Mouse (Mus musculus): ENCODE results near the gene AC141477.1. TPM values are rescaled to one million over a fixed set of nuclear protein-coding genes. Genes with fewer than 3 reads are reported as not detected.
A peak's percentile ranks its signal among the peaks of the same experiment; 100 is the strongest.

The AC141477.1 gene
- 1 to 10 TPM in 1 of 2 experiments, not detected in 1; 3.4 TPM for total RNA-seq (2021)
- long read RNA-seq, experiment 1 = 0 reads
- long read RNA-seq, experiment 2 = 0 reads

DNA sequence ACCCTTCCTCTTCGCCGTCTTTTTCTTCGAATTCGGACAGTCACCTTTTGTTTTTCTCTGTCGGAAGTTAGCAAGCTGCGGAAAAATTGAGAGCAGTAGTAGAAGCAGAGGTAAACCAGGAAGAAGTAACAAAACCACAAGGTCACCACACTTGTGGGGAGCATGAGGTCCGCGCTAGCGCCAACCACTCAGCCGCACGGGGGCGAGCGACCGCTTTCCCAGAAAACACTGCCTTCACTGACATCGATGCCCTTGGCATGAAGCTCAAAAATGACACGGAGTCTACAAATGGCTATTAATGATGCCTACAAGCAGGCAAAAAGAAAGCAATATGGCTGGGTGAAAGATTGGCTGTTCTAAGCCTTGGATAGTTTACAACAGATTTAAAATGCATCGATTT, at the start of gene AC141477.1:
AC141477.1 (minus strand) TSS at position 164 of the 400 bp plus-strand sequence.
- DNase-seq = no peak

DNA sequence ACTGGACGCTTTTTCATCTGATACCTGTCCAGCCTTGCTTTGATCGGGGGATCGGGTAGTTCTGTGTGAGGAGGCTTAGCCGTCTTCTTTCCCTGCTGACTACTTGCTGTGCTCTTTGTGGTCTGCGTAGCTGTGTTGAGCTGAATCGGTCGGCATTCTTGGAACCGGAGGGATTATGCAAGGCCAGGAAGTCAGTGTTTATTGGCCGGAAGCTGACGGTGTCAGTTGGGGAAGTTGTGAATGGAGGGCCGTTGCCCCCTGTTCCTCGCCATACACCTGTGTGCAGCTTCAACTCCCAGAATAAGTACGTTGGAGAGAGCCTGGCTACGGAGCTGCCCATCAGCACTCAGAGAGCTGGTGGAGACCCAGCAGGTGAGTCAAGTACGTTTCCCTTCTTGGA, 49.0 kb upstream of the AC141477.1 start:
- no peak for DNase-seq

DNA sequence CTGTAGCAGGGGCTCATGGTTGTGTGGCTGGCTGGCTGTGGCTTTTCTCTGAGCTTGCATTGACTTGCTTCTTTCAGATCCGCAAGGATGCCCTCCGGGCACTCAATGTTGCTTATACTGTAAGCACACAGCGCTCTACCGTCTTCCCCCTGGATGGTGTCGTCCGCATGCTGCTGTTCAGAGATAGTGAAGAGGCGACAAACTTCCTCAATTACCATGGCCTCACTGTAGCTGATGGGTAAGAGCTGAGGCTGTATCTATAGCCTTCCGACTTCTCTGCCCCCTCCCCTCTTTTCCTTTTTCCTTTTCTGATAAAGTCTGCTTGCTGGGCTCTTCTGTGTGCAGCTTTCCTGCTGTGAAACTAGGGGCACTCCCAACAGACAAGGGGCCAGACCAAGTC, 48.0 kb upstream of the AC141477.1 start:
- DNase-seq = no peak

DNA sequence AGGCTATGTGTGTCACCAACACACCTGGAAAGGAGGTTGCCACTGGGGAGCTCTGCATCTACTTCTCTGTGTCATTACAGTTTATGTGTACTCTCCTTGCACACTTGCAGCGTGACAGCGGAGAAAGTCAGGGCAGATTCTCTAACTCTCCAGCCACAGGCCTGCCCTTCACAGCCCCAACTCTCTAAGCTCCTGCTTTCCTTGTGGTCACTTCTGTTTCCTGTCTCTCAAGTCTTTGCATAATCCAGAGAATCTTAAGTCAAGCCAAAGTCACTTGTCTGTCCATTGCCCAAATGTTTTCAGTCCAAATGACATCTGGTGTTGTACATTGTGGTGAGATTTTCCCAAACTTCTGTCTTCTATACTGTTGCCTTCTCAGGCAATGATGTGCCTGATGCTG, 46.1 kb upstream of the AC141477.1 start:
- no peak for DNase-seq

DNA sequence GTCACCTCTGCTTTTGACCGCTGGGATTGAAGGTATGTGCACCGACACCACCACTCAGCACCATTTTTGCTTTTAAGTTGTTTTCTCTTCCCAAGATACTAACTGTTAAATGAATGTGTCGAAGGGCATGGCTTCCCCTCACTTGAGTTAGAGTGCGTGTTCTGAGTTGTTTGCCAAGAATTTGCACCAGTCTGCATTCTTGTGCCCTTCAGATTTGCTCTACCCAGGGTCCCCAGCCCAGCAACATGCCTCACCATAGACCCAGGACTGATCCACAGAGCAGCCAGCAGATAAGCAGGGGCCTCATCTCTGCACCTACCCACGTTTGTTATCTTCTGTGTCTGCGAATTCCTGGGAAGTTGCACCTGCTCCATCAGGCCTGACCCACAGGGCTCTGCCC, 41.2 kb upstream of the AC141477.1 start:
- no peak for DNase-seq

DNA sequence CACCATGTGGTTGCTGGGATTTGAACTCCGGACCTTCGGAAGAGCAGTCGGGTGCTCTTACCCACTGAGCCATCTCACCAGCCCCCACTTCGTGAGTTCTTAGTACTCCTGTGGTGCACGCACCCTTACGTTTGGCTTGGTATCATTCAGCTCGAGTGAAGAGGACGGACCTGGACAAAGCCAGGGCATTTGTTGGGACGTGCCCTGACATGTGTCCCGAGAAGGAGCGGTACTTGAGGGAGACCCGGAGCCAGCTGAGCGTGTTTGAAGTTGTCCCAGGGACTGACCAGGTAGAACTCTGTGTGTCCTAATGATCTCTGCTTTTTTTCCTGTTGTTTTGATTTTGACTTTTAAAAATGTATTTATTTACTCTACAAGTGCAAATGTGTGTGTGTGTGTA, 40.6 kb upstream of the AC141477.1 start:
- DNase-seq = no peak

DNA sequence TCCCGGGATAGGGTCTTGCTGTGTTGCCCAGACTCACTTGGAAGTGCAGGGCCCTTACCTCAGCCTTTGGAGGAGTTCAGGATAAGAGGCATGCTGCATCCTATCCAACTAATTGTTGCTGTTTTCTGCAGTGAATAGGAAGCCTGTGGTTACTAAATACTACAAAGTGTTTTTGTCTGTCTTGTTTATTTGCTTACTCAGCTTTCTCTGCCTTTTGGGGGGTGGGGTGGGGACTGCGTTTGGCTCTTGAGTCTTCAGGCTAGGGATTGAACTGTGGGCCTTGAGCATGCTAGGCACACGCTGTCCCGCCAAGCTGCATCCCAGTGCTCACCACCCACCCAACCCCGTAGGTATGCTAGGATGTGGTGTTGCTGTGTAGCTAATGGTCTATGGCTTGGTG, 33.5 kb upstream of the AC141477.1 start:
- no peak for DNase-seq

DNA sequence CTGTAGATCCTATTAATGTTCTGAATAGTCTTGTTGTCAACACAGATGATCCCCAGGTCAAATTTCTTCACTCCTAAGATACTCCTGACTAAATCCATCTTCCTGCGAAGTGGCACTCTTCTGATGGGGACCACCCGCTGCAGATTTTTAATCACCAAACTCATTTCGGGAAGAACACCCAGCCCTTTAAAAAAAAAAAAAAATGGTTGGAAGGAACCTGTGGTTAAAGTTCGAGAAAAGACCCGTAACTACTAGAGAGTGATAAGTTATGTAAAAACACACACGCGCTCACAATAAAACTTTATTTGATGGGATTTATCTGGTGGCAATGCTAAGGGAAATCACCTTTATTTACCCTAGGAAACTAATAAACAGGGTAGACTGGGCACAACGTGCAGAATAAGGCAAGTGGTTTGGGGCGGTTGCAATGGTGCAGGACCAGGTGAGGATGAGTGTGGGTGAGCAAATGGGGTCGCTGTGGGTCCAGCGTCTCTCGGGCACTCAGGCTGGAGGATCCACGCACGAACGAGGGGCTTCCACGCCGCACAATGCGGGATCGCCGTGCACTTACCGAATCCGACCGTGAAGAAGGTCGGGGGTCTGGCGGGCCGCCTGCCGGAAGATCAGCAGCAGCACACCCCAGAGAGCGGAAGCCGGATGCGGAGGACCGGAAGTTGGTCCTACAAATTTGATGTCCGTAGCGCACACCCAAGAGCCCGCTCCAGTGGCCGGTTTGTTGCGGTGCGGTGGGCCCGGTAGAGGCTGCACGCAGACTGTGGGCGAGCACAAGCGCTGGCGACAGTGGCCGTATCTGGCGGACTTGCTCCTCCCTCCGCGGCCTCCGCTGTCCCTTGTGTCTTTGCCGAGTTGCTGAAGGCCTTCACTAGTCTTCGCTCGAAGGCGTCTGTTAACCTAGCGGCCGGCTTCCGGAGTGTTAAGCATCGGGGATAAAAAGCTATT, 28.2 kb upstream of the AC141477.1 start, which contains the start of the genes Mcm3ap and Ybey:
Mcm3ap (plus strand) TSS at position 725 of the 960 bp plus-strand sequence.
Ybey (minus strand) TSS at position 912 of the 960 bp plus-strand sequence.
- DNase-seq = peak; percentile 93

DNA sequence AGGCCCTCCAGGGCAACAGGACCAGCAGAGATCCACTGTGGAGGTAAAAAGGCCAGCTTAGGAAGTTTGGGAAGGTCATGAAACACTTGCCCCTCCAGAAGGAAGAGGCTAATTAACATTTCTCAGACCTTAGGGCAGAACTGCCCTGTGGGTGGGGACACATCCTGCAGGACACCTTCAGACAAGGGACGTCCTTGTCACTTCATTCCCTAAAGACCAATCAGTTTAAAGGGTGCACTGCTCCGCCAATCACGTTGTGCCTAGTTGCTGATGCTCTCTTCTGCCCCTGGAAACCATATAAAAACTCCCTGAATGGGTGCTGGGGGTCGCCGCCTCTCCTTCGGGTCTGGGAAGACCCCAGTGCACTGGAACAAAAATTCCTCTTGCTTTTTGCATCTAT, 22.5 kb upstream of the AC141477.1 start:
- DNase-seq = no peak

DNA sequence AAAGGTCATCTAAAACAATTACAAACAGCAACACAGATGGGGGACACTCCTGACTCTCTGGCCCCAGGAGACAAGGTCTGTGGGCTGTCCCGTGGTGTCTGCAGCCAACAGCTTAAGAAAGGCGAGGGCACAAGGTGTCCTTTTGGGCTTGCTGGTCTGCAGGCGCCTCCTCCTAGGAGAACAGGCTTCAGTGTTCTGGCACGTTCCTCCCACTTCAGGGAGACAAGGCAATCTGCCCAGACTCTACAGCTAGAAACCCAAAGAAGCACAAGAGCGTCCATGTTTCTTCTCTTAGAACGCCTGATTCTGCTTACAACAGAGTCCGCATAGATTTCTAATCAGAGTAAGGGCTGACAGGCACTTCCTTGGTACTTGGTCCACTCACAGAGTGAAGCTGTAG, 22.1 kb upstream of the AC141477.1 start:
- no peak for DNase-seq

DNA sequence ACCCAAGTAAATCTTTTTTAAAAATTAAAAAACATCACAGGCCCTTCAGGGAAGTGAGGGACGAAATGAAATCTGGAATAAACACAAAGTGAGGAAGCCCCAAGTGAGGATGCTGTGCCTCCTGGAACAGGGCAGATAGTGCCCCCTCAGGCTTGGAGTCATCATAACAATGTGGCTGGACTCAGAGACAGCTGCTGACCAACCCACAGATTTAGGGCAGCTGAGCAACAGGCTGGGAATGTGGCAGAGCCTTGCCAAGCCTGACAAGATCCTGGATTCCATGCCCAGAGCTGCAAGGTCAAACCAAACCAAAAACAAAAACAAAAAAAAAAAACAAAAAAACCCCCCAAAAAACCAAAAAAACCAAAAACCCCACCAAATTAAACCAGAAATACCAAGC, 21.0 kb upstream of the AC141477.1 start:
- peak; percentile 10 for DNase-seq

DNA sequence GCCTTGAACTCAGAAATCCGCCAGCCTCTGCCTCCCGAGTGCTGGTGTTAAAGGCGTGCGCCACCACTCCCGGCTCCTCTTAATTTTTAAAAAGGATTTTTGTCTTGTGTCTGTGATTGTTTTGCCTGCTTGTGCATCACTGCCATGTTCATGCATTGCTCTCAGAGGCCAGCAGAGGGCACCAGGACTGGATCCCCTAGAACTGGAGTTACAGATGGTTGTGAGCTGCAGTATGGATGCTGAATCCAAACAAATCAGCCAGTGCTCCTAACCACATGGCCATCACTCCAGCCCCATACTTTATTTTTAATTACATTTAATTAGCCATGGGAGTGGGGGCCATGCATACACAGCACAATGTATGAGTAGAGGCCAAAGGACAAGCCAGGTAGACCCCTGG, 15.0 kb upstream of the AC141477.1 start:
- peak; percentile 66 for DNase-seq

DNA sequence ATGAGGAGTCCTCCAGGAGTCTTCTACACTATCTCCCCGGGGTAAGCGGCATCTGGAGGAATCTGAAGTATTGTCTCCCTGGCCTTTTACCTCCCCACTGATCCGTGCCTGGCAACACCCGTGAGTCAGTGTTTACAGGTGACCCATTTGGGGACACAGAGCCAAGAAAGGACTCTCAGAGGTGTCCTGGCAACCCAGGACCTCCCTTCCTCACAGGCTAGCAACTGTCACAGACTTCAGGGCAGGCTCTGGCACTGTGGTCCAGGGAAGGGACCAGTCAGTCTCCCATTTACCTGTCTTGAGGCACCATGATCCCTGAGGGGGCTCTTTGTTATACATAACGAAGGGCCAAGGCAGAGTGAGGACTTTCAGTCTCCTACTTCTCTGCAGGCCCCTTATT, 8.6 kb upstream of the AC141477.1 start, which contains the start of gene 2610028H24Rik:
2610028H24Rik (plus strand) TSS at position 231 of the 400 bp plus-strand sequence.
- no peak for DNase-seq

DNA sequence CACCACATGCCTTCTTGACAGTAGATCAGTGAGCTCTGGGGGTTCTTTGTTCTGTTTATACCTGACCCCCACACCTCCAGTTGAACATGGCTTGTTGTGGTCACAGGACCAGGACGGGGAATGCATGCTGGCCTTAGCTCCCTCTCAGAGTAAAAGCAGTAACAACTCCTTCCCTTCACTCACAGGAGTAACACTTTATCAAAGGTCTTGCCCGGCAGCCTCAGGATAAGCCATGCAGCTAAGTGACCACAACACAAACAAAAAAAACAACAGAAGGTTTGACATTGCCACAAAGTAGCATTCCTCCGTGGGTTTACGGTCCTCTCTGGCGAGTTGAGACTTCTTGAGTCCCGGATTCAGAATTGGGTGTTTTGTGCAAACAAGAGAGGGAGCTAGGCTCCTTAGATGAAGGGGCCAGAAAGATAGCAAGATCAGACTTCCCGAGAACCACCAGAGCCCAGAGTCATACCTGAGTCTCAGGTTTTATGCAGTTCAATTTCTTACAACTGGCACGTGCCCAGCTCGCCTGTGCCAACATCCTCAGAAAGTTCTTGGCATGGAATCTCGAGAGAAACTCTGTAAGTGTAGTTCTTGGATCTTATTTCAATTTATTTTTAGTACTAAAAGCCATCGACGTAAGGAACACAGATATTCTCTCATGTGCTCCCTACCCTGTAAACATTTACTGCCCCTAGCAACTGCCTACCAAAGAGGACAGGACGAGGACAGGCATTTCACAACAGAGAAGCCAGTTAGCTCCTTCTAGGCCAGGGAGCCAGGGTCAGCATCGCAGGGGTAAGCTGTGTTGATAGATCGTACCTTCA, 7.4 kb upstream of the AC141477.1 start:
- DNase-seq = peak; percentile 17

DNA sequence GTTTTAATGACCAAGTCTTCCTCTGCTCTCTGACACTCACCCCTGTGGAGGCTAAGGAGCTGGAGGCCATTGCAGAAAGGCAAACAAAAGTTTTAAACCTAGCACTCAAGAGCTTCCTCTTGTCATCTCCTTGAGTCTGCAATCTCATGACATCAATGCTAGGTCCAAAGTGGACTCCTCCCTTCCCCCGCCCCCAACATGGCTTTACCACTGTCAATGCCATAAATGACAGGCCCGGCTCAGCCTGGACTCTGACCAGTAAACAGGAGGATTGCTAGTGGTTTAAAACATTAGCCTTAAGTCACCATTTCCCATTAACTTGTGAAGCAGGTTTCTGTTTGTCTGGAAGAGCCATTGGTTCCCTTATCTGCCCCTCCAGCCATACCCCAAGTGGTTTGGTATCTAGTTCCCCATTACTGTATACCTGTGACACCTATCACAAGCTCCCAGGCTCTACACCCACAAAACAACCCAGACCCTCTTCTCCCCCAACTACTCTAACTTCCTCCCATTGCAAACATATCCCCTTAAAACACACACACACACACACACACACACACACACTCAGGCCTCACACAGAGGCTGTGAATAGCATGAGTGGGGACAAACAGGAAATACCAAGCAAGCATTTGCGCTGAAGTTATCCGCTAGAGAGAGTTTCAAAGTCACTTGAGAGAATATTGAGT, 5.9 kb upstream of the AC141477.1 start:
- no peak for DNase-seq

DNA sequence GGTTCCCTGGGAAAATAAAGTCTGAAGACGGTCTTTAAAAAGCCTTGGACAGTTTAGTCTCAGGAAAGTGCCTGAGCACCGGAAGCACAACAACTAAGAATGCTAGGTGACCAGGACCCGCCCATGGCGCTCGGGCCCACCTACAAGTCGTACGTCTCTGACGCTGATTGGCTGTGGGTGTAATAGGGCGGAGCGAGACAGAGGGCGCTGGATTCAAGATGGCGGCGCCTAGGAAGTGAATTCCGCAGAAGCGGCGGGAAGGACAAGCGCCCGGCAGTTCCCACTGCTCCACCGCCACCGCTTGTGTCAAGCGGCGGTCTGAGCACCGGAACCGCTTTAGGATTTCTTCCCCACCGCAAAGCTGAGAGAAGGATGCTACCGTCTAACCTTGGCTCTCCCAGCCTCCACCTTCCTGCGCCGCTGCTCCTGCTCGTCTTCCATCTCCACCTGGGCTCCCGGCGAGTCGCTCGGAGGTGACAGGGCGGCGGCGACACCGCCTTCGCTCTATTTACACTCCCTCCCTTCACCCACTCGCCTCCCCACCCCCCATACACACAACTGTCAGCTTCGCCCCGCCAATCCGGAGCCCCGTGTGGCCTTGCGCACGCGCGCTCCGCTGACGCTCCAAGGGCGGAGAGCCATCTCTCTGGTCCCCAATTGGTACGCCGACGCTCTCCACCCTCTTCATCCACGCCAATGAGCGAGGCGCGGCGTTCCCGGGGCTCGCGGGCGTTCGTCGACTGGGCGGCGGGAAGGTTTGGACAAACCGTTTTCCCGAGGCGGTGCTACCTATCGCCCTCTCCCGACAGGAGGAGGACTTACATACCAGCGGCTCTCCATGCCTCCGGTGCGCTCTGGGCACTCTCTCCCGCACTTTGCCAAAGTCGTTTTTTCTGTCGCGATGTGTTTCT, 2.2 kb upstream of the AC141477.1 start, which contains the start of gene Pcnt:
Pcnt (minus strand) TSS at position 609 of the 911 bp plus-strand sequence.
- peak; percentile 98 for DNase-seq

DNA sequence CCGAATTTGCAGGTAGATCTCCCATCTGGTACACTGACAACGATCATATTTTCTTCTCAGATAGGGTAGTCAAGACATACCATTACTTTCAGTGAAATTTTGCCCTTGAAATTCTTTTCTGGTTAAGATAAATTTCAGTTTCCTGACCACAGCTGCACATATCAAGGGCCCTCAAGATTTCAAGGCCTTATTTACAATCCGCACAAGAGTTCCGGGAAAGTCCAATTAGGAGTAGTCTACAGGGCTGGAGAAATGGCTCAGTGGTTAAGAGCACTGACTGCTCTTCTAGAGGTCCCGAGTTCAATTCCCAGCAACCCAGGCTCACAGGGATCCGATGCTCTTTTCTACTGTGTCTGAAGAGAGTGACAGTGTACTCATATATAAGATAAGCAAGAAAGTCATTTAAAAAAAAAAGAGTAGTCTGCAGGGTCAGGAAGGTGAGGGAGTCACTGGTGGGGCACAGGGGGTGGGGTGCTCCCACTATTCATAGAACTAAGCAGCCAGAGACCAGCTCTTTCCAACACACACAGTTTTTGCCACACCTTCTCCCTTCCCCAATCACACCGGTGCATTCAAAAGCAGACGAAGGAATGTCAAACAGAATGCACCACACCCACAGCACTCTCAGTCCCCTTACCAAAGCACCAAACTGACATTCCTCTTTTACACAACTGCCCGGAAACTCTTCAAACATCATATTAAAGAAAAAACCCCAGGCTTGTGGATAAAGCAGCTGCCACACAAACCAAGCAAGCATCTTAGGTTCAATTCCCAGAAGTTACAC, 945 bp downstream of the AC141477.1 start:
- DNase-seq = no peak

DNA sequence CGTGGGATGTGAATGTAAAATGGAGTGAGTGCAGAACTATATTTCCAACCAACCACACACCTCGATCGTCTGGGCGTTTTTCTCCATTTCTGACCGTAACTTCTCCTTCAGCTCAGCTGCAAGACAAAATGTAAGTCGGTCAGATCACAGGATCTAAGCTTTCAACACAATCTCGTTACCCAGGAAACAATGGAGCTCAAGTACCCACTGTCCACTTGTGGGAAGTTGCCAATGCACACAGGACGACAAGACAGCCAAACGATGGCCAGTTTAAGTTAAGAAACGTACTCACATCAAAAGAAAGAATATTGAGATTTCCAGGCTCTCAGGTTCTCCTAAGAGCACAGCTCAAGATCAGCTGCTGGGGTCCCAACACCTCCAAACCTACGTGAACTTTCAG, 6.3 kb downstream of the AC141477.1 start:
- no peak for DNase-seq

DNA sequence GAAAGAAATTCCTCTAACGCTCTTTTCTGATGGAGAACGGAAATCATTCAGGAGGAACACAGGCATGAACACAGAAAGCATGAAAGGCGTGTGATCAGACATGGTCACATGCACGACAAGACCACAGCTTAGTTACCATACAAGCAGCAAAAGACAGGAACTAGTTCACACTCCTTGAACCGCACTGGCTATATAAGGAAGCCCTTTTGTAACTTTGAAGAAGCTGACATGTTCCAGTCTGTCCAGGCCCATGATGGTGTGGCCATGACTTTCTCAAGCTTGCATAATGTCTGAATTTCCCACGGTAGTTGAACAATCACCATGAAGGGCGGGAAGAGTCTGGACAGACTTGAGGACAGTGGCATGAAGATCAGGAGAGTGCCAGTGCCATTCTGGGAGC, 14.6 kb downstream of the AC141477.1 start:
- no peak for DNase-seq

DNA sequence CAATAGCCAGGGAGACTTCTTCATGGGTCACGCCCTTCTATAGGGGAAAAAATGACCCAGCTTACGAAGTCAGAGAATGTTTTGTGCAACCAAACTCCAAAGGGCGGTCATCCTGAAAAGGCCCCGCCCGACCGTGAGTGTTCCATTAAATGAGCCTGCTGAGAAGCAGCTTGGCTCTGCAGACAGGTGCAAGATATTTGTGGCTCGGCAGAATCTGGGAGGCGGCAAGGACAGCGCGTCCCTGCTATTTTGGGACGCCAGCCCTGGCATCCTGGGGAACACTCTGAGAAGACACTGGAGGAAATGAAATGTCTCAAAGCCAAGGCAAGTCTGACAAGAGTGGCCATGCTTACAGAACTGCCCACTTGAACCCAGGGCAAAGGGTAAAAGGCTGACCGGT, 23.4 kb downstream of the AC141477.1 start:
- no peak for DNase-seq
